Mouse (Mus musculus) heart, adult 9 months (tissue): ENCODE data around the gene Reg3a.
"Not testable (repeated sequence)": the region's sequence is repeated elsewhere in the genome, so short reads cannot be mapped to it uniquely, and the experiment has no call there.

Experiments used
- DNase-seq, 2 experiments: peaks; one replicate each; pipeline ENCODE4 v3.0.0; 2022; ENCODE audit warnings: low spot score in 2 of 2

Reg3a gene

DNA sequence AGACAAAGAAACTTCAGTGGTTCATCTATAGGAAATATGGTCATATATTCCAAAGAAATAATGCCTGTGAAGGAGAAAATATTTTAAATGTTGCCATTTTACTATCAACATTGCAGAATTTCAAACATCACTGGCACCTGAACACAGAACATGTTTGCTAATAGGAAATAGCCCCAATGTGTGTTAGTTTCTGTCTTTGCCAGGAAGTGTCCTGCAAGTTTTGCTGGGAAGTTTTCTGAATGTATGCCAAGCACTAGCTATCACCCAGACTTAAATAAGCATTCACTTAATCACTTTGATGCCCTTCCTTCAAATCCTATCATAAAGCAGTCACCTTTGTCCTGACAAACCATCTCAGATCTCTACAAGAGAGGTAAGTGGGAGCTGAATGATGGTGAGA lies at the start of gene Reg3a:
TSS of gene Reg3a (plus strand) at position 301 of the 400 bp plus-strand sequence.
- DNase-seq: no peak

DNA sequence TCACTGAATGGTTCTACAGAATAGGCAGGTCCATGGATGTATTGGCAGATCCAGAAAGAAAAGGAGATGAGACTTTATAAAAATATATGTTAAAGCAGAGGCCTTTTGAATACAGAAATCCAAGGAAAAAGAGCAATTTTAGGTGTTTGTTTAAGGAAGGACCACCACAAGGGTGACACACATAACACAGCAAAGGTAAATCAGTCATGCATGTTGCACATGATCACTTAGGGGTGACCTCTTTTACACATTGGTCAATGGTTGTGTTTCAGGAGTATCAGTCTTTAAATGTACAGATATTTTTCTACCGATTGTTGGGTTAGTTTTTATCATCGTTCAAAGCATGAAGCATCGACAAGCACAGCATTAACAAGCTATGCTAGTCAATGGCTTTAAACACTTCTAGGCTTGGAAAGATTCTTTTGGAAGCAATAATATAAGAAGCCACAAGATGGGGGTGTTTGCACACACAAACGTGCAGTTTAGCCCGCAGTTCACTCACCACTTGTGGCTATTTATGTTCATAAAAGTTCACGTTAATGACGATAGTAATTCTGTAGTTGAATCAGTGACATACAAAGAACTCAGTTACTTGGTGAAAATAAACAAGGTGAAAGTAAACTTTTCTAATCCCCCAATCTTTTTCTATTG lies 48.5 kb upstream of the Reg3a start:
- DNase-seq: no peak

DNA sequence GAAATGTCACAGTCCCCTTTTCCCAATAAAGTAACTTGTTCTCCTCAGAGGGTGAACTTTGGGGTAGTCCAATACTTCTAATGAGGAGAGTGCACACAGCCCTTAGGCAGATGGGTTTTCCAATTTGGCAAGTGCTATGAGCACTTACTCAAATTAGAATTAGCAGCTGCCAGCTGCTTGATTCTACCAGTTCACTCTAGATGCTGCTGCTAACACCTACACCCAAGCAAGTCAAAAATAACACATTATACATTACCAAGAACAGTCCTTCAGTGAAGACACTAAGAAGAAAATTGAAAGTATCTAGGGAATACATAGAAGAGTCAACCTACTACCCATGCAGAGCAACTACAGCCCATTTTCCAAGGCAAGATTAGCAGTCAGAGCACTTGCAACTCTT lies 40.2 kb upstream of the Reg3a start:
- no peak for DNase-seq

DNA sequence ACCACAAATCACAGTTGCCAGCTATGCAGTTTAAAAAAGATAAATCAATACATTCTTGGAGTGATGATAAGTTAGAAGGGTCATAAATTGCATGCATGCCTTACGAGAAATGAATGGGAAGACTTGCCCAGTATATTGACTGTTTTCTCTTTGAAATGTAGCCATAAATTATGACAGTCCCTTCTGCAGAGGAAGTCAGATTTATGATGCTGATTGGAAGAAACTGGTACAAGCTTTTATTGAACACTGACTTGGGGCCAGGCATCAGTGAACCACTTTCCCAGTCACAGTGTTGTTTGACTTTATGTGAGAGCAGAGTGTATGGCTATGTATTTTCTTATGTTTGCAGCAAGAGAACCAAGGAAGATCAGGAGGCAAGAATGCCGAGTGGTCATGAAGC lies 38.8 kb upstream of the Reg3a start:
- DNase-seq: no peak

DNA sequence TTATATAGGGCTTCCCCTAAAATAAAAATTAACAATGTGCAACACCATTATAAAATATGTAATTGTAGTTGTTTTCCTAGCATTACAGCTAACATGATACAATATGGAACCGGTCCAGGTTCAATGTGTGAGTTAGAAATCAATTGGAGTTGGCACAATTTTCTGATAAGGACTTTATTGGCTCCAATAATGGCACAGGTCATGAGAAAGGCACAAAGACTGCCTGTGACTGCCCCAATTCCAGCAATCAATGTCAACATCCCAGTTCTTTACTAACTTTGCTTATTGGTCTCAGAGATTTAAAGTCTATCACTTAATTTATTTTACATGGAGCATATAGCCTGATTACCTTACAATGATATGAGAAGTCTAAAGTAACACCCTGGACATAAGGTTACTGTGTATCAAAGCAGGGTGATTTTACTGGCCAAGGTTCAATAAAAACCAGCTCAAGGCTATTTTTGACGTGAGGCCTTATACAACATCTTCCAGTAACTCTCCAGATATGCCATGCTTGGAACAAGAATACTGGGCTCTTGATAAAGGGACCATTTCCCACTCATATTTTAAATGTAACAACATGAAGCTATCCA lies 18.4 kb upstream of the Reg3a start:
- no peak for DNase-seq

DNA sequence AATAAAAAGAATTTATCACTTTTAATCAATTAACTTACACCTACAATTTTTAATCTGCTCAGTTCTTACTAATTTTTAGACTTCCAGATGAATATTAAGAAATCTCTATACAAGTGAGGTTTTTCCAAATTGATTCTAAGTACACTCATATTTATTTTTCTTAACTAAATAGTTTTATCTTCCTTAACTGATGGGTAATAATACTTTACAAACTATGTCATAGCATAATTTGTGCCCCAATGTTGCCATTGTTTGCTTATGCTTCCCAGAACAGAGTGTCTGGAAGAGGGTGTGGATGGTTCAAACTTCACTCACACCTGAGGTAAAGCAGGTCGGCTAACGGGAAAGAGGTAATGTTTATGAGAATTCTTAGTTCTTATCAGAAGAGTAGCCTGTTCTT lies 10.2 kb upstream of the Reg3a start, which contains the start of gene Reg3b:
TSS of gene Reg3b (plus strand) at position 301 of the 400 bp plus-strand sequence.
- no peak for DNase-seq

DNA sequence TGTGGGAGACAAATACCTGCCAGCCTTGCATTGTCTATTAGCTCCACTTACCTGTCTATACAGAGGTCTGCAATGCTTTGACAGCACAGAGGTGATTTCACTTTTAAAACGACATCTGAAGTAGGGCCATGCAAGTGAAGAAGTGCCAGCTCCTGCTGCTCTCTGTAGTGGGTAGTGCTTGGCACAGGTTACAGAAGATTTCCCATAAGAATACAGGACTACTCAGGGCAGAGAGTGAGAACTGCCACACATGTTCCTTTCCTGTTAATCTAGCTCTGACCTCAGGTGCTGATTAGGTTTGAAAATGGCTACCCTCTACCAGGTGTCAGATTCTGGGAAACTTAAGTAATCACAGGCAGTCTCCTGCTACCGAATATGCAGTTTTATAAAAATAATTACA lies 1.7 kb upstream of the Reg3a start, which contains the start of gene Reg3d:
TSS of gene Reg3d (minus strand) at position 101 of the 400 bp plus-strand sequence.
- no peak for DNase-seq

DNA sequence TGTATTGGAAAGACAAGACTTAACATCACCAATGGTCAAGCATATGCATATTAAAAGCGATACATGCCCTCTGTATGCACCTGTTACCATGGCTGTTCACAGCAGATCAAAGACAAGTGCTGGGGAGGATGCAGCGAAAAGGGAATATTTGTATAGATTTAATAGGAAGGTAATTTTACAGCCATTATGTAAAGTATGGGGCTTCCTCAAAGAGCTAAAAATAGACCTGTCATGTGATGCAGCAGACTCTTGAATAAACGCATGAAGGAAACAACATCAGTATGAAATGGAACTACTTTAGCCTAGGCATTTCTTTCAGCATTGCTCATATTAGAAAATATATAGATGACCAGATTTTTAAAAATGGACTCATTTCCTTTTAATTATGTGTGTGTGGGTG lies 5.1 kb downstream of the Reg3a start:
- DNase-seq: no peak

DNA sequence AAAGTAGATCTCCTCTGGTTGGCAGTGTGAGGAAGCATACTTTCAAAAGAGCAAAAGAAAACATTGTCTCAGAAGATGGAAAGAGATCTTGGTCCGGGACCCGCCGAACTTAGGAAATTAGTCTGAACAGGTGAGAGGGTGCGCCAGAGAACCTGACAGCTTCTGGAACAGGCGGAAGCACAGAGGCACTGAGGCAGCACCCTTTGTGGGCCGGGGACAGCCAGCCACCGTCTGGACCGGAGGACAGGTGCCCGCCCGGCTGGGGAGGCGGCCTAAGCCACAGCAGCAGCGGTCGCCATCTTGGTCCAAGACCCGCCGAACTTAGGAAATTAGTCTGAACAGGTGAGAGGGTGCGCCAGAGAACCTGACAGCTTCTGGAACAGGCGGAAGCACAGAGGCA lies 14.8 kb downstream of the Reg3a start, which contains the start of gene Reg2:
TSS of gene Reg2 (plus strand) at position 301 of the 400 bp plus-strand sequence.
- not testable (repeated sequence) for DNase-seq

DNA sequence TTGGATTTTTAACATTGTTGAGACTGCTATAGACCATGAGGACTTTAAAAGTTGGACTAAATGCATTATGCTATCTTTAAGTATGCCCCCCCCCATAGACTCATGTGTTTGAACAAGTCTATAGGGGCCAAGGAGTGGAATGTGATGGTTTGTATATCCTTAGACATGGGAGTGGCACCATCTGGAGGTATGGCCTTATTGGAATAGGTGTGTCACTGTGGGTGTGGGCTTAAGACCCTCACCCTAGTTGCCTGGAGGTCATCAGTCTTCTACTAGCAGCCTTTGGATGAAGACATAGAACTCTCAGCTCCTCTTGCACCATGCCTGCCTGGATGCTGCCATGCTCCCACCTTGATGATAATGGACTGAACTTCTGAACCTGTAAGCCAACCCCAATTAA lies 41.9 kb downstream of the Reg3a start, which contains the start of gene Reg1:
TSS of gene Reg1 (plus strand) at position 301 of the 400 bp plus-strand sequence.
- DNase-seq: not testable (repeated sequence)

DNA sequence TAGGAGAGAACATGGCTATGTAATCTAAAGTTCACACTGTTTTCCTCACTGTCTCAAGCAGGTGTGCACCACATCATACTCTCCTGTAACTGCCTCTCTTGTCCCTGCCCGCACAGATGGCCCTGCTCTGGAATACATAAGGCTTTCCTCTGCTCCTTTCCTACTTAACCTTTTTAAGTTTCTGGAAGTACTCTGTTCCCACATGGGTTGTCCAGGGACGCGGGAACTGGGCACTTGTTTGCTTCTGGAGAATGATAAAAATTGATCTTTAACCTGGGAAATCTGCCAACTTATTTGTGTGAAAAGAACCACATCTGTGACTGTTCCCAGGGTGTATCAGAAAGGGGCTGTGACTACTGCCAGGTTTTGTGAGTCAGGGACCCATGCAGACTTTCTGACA lies 45.0 kb downstream of the Reg3a start:
- DNase-seq: no peak
